Mouse (Mus musculus) neutrophil, adult 5-6 weeks (primary cell): Measurements from ENCODE around the gene Psme4. TPM values are rescaled to one million over a fixed set of nuclear protein-coding genes. Genes with fewer than 3 reads are reported as not detected.
"Not testable (repeated sequence)": the region's sequence is repeated elsewhere in the genome, so short reads cannot be mapped to it uniquely, and the experiment has no call there.

ENCODE experiments used
- ATAC-seq: fragments of 151-379, 151-347 bp; 2 replicates; pipeline ENCODE4 v1.8.0; 2017; ENCODE audit warnings: mild to moderate bottlenecking, moderate TSS enrichment; ENCODE audit not compliant: insufficient number of reproducible peaks, poor library complexity, low FRiP score, severe bottlenecking; ENCODE audit errors: extremely low read depth
- total RNA-seq: library from RNA; stranded (forward); fragments of 200-1000 nt; gene quantifications from 2 replicates; pipeline ENCODE4 v1.2.3, GENCODE M21; 2017

Gene Psme4
- 64.2 and 70.0 TPM in 2 replicates for total RNA-seq

GRCm38 (mm10) chr11:30771267-30771903, at the start of gene Psme4:
Gene Psme4, plus strand, starts transcription at chr11:30771726.
- peak; percentile 98 for ATAC-seq

DNA sequence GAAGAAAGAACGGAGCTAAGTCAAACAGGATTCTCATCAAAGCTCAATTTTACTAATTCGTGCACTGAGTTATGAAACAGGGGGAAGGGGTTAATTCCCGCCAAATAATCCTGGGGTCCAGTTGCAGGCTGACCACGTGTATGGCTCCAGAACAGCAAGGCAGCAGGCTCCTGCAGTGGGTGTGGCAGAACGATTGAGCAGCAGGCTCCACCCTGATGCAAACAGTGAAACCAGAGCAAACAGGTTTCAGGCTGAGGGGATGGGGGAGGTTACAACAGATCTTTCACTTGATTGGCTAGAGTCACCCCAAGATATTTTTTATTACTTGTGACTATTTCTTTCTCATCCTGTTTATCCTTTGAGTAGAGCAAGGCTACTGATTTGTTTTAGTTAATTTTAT, 48.1 kb upstream of the Psme4 start:
- ATAC-seq, result no peak

DNA sequence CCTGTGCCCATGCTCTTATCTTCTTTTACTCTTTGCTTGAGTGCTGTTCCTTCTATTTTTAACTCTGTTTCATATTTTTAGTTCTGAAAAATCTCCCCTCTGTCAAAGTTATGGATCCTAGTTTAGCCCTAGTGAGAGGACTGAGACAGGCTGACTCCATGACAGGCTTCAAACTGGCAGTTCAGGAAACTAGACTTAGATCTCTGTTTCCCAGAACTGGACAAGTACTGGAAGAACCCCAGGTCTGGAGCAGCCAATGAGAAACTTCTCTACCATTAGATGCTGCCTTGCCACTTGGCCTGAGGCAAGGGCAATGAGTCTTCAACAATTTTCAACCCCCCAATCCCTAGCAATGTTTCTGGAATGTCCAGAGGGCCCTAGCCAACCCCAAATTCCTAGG, 40.8 kb upstream of the Psme4 start:
- ATAC-seq, result no peak

DNA sequence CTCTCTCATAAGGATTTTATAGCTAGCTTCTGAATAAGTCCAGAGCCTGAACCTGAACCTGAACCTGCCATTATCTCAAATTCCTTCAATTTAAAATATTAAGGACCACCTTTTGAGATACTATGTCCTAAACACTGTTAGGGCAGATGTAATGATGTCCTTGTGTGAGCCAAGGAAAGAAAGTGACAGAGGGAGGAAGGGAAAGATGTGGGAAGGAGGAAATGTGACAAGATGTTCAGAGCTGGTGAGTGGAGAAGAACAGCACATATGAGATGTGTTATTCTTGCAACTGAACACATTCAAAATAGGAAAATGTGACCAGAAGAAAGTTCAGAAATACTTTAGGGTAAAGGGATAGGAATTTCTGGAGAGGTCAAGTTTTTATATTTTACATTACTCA, 38.1 kb upstream of the Psme4 start:
- ATAC-seq, result no peak

GRCm38 (mm10) chr11:30743991-30744390, 27.5 kb upstream of the Psme4 start:
- no peak for ATAC-seq

GRCm38 (mm10) chr11:30748938-30749337, 22.6 kb upstream of the Psme4 start:
- ATAC-seq, result no peak

GRCm38 (mm10) chr11:30749587-30749986, 21.9 kb upstream of the Psme4 start:
- no peak for ATAC-seq

DNA sequence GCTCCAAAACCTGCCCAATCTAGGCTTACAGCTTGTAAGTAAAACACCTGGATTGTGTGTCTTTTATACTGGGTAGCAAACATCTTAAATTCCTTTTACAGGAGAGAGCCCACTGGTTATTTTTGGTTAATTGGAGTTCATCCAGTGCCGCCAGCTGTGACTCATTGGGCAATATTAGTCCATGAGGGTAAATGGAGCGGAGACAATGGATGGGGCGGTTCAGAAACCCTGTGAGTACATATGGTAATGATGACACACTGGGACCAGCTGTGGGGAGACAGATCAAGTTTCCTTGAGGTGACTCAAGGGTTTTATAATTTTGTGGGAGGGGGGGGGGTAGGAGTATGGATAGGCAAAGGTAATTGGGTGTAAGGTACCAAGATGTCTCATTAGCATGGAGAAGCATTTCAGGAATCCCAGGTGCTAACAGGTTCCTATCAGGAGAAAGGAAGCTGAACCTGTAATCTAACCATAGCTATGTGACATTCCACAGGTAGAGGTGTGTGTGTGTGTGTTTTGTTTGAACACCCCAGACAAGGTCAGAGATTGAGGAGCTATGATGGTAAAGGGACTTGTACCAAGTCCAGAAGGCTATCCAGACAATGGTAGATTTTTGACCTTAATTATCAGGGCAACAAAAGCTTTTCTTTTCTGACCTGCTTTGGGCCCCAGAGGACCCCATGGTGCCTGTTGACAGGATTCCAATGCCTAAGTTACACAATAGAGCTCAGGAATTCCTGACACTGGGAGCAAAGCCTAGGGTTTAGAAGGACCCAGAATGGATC, 21.3 kb upstream of the Psme4 start:
- no peak for ATAC-seq

DNA sequence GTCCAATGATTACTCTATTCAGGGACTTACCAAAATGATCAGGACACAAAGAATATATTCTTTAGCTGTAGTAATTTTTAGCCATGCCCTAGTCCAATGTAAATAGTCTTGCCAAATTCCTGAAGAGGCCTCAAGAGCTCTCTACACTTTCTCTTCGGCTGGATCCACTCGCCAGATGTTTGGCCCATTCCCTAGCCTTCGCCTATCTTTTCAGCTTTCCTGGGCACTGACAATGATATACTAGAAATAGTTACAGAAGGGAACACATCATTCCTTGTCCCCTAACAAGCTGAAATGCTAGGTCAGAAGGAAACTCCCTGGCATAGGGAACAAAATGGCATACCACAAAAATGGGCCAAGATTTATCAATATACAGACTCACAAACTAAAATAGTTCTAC, 18.6 kb upstream of the Psme4 start:
- ATAC-seq, result no peak

GRCm38 (mm10) chr11:30754486-30754854, 17.1 kb upstream of the Psme4 start:
- ATAC-seq, result not testable (repeated sequence)

DNA sequence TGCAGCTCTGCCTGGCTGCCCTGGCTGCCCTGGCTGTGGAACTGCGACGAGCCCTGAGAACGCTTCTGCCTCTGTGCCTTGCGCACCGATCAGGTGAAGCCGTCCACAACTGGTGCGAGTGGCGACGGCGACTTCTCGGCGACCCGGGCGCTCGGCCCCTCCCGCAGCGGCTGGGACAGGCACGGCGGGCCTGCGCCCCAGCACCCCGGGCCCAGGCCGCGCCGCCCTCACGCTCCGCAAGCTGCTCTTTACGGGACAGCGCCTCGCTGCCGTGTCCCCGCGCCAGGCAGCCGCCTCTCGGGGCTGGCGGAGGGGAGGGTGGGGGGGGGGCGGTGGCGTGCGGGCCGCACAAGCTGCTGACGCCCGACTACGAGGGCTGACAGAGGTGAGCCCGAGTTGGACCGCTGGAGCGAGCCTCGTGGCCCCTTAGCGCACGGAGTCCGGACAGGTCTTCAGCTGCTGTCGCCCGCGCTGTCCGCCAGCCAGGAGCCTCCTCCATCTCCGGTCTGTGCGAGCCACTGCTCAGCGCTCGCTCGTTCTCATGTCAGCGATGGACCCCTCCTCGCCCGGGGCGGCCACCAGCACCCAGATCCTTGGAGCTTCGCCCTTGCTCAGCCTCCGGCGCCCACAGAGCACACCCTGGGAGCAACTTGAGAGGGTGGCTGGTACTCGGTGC, 16.5 kb upstream of the Psme4 start:
- no peak for ATAC-seq

GRCm38 (mm10) chr11:30761381-30761780, 10.1 kb upstream of the Psme4 start:
- no peak for ATAC-seq

DNA sequence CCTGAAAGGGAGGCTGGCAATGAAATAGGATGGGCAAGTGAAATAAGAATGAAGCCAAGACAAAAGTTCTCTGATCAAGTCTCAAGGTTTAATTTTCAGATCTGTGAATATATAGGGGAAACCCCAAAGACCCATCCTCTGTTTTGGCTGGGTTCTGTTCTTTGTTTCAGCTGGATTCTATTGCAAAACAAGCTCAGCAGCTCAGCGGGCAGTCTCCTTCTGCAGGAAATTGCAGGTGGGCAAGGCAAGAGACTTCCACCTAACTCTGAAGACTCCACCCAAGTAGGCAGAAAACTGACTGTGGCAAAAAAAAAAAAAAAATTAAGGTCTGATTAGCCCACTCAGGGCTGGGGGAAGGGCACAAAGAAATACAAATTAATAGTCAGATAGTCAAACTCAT, 9.6 kb upstream of the Psme4 start:
- ATAC-seq, result no peak

GRCm38 (mm10) chr11:30765076-30765475, 6.5 kb upstream of the Psme4 start:
- no peak for ATAC-seq

DNA sequence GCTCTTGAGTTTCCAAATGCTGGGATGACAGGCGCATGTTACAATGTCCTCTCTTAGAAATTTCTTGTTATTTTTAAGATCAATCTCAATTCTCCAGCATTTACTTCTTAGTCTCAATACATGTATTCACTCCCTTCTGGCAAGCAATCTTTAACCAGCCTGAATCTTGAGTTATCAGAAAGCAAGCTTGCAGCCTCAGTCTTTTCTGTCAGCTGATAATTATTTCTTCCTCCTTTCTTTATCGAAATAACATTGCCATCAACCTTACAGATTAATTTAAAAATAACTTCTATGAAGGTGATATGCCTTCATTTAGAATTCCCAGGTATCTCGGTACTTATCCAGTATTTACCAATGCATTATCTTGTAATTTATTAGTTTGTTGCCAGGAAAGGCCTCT, 709 bp upstream of the Psme4 start:
- ATAC-seq, result no peak

DNA sequence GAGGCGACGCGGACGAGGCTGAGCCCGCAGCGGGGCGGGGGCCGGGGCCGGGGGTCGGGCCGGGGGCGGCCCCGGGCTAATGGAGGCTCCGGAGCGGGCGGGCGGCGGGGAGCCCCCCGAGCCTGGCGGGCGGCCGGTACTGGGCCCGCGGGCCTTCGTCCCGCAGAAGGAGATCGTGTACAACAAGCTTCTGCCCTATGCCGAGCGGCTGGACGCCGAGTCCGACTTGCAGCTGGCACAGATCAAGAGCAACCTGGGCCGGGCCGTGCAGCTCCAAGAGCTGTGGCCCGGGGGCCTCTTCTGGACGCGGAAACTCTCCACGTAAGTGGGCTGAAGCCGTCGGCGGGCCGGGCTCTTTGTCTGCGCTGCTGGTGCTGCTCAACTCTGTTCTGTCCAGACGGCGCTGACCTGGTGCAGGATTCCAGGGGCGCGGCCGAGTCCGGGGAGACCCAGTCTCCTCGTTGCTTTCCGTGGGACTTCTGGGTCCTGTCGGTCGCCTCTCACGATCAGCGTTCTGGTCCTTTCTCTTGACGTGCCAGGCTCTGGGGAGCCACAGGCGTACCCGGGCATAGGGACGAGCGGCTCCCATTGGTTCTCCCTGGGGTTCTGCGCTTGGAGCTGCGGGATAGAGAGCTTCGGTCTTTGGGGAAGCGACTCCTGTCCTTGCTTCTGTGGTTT, 517 bp downstream of the Psme4 start:
- peak; percentile 24; the same call in 1 of the 2 replicates for ATAC-seq

DNA sequence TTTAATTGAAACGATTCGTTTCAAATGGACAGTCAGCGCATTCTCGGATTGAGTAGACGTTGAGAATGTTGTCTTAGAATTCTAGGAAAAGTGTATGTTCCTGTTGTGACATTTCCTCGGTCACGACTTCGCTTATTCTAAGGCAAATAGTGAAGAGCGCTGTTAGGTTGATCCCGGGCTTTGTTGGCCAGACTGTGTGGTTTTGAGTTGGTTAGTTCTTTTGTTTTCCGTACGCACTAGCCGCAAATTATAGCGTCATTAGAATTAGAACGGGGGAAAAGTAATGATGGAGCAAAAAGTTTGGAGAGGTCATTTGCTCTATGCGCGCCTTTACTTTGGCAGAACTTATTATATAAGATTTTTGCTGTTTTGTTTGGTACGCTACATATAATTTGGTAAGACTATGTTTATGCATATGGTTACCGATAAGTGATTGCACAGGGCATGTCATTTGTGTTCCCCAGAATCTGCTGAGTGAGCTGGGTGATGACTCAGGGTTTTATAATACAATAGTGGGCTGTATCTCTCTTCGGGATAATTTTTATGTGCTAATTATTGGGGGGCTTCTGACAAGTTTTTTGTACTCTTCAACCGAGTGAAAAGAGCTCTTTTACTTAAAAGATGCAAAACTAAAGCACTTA, 1.4 kb downstream of the Psme4 start:
- ATAC-seq, result no peak

GRCm38 (mm10) chr11:30774638-30775037, 3.1 kb downstream of the Psme4 start:
- ATAC-seq, result no peak

DNA sequence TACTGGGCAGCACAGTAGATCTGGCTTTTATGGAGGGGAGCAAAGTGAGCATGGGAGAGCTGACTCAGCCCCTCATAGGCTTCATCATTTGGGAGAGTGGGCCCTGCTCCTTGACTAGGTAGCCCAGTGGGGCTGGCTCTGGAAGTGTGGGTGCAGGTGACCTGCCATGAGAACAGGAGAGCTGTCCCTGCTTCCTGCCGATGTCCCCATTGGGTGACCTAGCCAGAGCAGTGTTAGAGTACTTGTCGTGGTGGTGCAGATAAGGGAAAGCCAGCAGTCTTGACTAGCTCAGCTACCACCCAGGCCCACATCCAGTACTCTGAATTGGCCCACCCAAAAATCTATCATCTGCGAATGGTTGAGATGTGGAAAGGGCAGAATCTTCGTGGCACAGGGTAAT, 6.0 kb downstream of the Psme4 start:
- ATAC-seq, result no peak
